Mouse (Mus musculus) CH12.LX (cell line): ENCODE measurements around the gene Dgkh. TPM values are rescaled to one million over a fixed set of nuclear protein-coding genes. Genes with fewer than 3 reads are reported as not detected.

ENCODE experiments used
- DNase-seq: peaks from one replicate; pipeline ENCODE4 v3.0.0-alpha.2; 2013; ENCODE audit errors: extremely low read depth
- H3K27ac ChIP-seq: 2 replicates; pipeline ENCODE4 v1.5.1; 2012; ENCODE audit warnings: low read depth, mild to moderate bottlenecking, control low read depth, moderate library complexity; ENCODE audit not compliant: insufficient read depth
- H3K27me3 ChIP-seq: replicated peaks from 2 replicates; pipeline ENCODE3; 2012; ENCODE audit warnings: inconsistent platforms
- H3K36me3 ChIP-seq, 2 experiments: replicated peaks in 1 of 2; 2 replicates each; pipeline versions ENCODE3 to v1.6.1; 2012; ENCODE audit warnings: inconsistent platforms in 1 of 2, low read length in 1 of 2, mild to moderate bottlenecking in 1 of 2, mixed read lengths in 1 of 2, moderate library complexity in 1 of 2; ENCODE audit not compliant: control insufficient read depth in 1 of 2, insufficient read depth in 1 of 2
- H3K4me1 ChIP-seq, 2 experiments: 2 replicates each; pipeline ENCODE4 v1.6.1; 2012; ENCODE audit warnings: inconsistent platforms in 1 of 2, moderate library complexity in 1 of 2; ENCODE audit not compliant: insufficient read depth in 2 of 2, control insufficient read depth in 1 of 2
- H3K4me2 ChIP-seq: 2 replicates; pipeline ENCODE4 v1.6.1; 2012; ENCODE audit warnings: low read depth, mild to moderate bottlenecking, control low read depth; ENCODE audit not compliant: poor library complexity, insufficient read depth, severe bottlenecking
- H3K4me3 ChIP-seq, 3 experiments: fragments of 150-350 bp in 1 of 3; sonication (generic) in 1 of 3; replicated peaks in 1 of 3; 2 replicates each; pipeline versions ENCODE3 to v1.5.1; 2011 to 2012; ENCODE audit warnings: low read depth in 2 of 3, low read length in 2 of 3, mild to moderate bottlenecking in 2 of 3, moderate library complexity in 2 of 3, control low read depth in 1 of 3, improper control_type of control experiment in 1 of 3, inconsistent platforms in 1 of 3, mixed read lengths in 1 of 3; ENCODE audit not compliant: poor library complexity in 1 of 3
- H3K79me2 ChIP-seq: replicated peaks from 2 replicates; pipeline ENCODE4 v1.6.1; 2012; ENCODE audit warnings: mild to moderate bottlenecking, moderate library complexity; ENCODE audit not compliant: control insufficient read depth, poor library complexity, insufficient read depth, severe bottlenecking; ENCODE audit errors: extremely low read depth
- H3K9ac ChIP-seq: 2 replicates; pipeline ENCODE4 v1.6.1; 2012; ENCODE audit warnings: low read depth, mild to moderate bottlenecking, control low read depth, moderate library complexity; ENCODE audit not compliant: insufficient read depth
- H3K9me3 ChIP-seq: replicated peaks from 2 replicates; pipeline ENCODE3; 2012; ENCODE audit warnings: low read length, inconsistent platforms, mixed read lengths
- BHLHE40 ChIP-seq: IDR thresholded peaks from 2 replicates; pipeline ENCODE4 v1.6.1; 2011; ENCODE audit warnings: mild to moderate bottlenecking, low read depth, low read length, improper control_type of control experiment
- CHD1 ChIP-seq: IDR thresholded peaks from 2 replicates; pipeline ENCODE4 v1.6.1; 2012; ENCODE audit warnings: low read depth, low read length, improper control_type of control experiment, inconsistent platforms
- CHD2 ChIP-seq: IDR thresholded peaks from 2 replicates; pipeline ENCODE4 v1.6.1; 2011; ENCODE audit warnings: low read length, improper control_type of control experiment
- CTCF ChIP-seq, 2 experiments: IDR thresholded peaks in 1 of 2; conservative IDR thresholded peaks in 1 of 2; 2 replicates each; pipeline ENCODE4 v1.5.1; 2011 to 2012; ENCODE audit warnings: low read depth in 2 of 2, low read length in 2 of 2, improper control_type of control experiment in 1 of 2, inconsistent platforms in 1 of 2, mild to moderate bottlenecking in 1 of 2, moderate library complexity in 1 of 2
- EP300 ChIP-seq: IDR thresholded peaks from 2 replicates; pipeline ENCODE4 v1.6.1; 2011; ENCODE audit warnings: low read length, improper control_type of control experiment
- ETS1 ChIP-seq: conservative IDR thresholded peaks from 2 replicates; pipeline ENCODE4 v1.6.1; 2012; ENCODE audit warnings: low read depth, mild to moderate bottlenecking, inconsistent platforms, low read length, improper control_type of control experiment, moderate library complexity
- GABPA ChIP-seq: IDR thresholded peaks from 2 replicates; pipeline ENCODE4 v1.6.1; 2012; ENCODE audit warnings: low read depth, low read length, improper control_type of control experiment, inconsistent platforms; ENCODE audit not compliant: insufficient replicate concordance
- IRF4 ChIP-seq: IDR thresholded peaks from 2 replicates; pipeline ENCODE4 v1.6.1; 2014; ENCODE audit warnings: low read depth, mild to moderate bottlenecking, inconsistent platforms, low read length, improper control_type of control experiment
- JUN ChIP-seq: IDR thresholded peaks from 2 replicates; pipeline ENCODE4 v1.6.1; 2011; ENCODE audit warnings: low read depth, mild to moderate bottlenecking, low read length, improper control_type of control experiment, moderate library complexity; ENCODE audit not compliant: insufficient read depth
- JUND ChIP-seq: conservative IDR thresholded peaks from 2 replicates; pipeline ENCODE4 v1.6.1; 2011; ENCODE audit warnings: low read depth, low read length, improper control_type of control experiment
- MAFK ChIP-seq: IDR thresholded peaks from 2 replicates; pipeline ENCODE4 v1.6.1; 2011; ENCODE audit warnings: low read length, improper control_type of control experiment; ENCODE audit not compliant: insufficient replicate concordance
- MAX ChIP-seq: IDR thresholded peaks from 2 replicates; pipeline ENCODE4 v1.6.1; 2011; ENCODE audit warnings: low read length, improper control_type of control experiment
- MAZ ChIP-seq: IDR thresholded peaks from 2 replicates; pipeline ENCODE4 v1.6.1; 2012; ENCODE audit warnings: low read depth, mild to moderate bottlenecking, inconsistent platforms, low read length, improper control_type of control experiment, moderate library complexity
- MYC ChIP-seq: IDR thresholded peaks from 2 replicates; pipeline ENCODE4 v1.6.1; 2011; ENCODE audit warnings: low read depth, mild to moderate bottlenecking, improper control_type of control experiment, low read length
- NELFE ChIP-seq: IDR thresholded peaks from 2 replicates; pipeline ENCODE4 v1.6.1; 2011; ENCODE audit warnings: low read depth, low read length, improper control_type of control experiment
- NRF1 ChIP-seq: IDR thresholded peaks from 2 replicates; pipeline ENCODE4 v1.6.1; 2014; ENCODE audit warnings: low read depth, mild to moderate bottlenecking, inconsistent platforms, low read length, improper control_type of control experiment, moderate library complexity
- PAX5 ChIP-seq: IDR thresholded peaks from 2 replicates; pipeline ENCODE4 v1.6.1; 2012; ENCODE audit warnings: low read length, inconsistent platforms, mixed read lengths
- POLR2A ChIP-seq: IDR thresholded peaks from 2 replicates; pipeline ENCODE4 v1.6.1; 2011; ENCODE audit warnings: low read depth, mild to moderate bottlenecking, improper control_type of control experiment, low read length
- RAD21 ChIP-seq: IDR thresholded peaks from 2 replicates; pipeline ENCODE4 v1.6.1; 2011; ENCODE audit warnings: low read depth, mild to moderate bottlenecking, low read length, improper control_type of control experiment, moderate library complexity
- SMC3 ChIP-seq: IDR thresholded peaks from 2 replicates; pipeline ENCODE4 v1.6.1; 2011; ENCODE audit warnings: low read depth, low read length, improper control_type of control experiment
- TBP ChIP-seq: conservative IDR thresholded peaks from 2 replicates; pipeline ENCODE4 v1.6.1; 2011; ENCODE audit warnings: low read depth, low read length, improper control_type of control experiment
- UBTF ChIP-seq: IDR thresholded peaks from 2 replicates; pipeline ENCODE4 v1.6.1; 2012; ENCODE audit warnings: low read depth, mild to moderate bottlenecking, inconsistent platforms, low read length, improper control_type of control experiment, moderate library complexity
- ZC3H11A ChIP-seq: IDR thresholded peaks from 2 replicates; pipeline ENCODE4 v1.6.1; 2012; ENCODE audit warnings: low read depth, mild to moderate bottlenecking, inconsistent platforms, low read length, improper control_type of control experiment
- ZNF384 ChIP-seq: IDR thresholded peaks from 2 replicates; pipeline ENCODE4 v1.6.1; 2012; ENCODE audit warnings: low read depth, low read length, improper control_type of control experiment, inconsistent platforms
- dilution Hi-C: fragments of 300-500 bp; cut with MboI; formaldehyde crosslinking; loops from 2 replicates; pipeline ENCODE4 v1.14.3; 2020; ENCODE audit warnings: low sequenced_read_pairs; ENCODE audit not compliant: extremely low pct_unique_long_range_greater_than_20kb, extremely low pct_ligation_motif_present
- in situ Hi-C: fragments of 300-500 bp; cut with MboI; formaldehyde crosslinking; loops from 3 replicates; pipeline ENCODE4 v1.14.3; 2019; ENCODE audit warnings: low sequenced_read_pairs, low pct_ligation_motif_present, low pct_unique_long_range_greater_than_20kb, mixed read lengths
- polyA plus RNA-seq: library from polyadenylated mRNA; unstranded; fragments of >175 nt; gene quantifications from 2 replicates; pipeline ENCODE4 v1.2.1, GENCODE M21; 2012; ENCODE audit warnings: low read depth; ENCODE audit not compliant: insufficient read length
- total RNA-seq, 2 experiments: library from RNA; depleted of rRNA; stranded (reverse); fragments of 300-350 nt in 1 of 2; fragments of >200 nt in 1 of 2; gene quantifications; 2 replicates each; pipeline ENCODE4 v1.2.3; 2012 to 2014

Dgkh gene
- total and polyA plus RNA-seq, 3 experiments: 0.83 to 3.3 (median 2.4) TPM

DNA sequence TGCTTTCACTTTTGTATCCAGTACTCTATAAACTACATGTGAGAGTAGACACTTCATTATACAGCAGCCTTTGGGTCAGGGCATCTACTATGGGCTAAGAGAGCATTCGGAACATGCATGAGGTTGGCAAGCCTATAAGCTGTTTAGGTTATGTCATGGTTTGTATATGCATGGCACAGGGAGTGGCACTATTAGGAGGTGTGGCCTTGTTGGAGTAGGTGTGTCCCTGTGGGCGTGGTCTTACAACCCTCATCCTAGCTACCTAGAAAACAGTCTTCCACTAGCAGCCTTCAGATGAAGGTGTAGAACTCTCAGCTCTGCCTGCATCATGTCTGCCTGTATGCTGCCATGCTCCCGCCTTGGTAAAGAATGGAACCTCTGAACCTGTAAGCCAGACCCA lies 139.6 kb downstream of the Dgkh start:
- DNase-seq: no peak
- no peak overlapping the region for H3K4me3 ChIP-seq
- peaks cover 0 to 6% of the 10 kb centered on the region in 2 experiments; a peak in 1 of 4 replicates for H3K4me1 ChIP-seq
- H3K36me3 ChIP-seq: peaks cover 0 to 20% of the 10 kb centered on the region in 2 experiments
- H3K9ac ChIP-seq: no peak overlapping the region
- in situ Hi-C loops (loop anchor here (10.0 kb wide), 1 partner anchor 62 kb away; no protein-coding TSS in a partner anchor), dilution Hi-C loops (no loop called here)
- H3K4me2 ChIP-seq: no peak overlapping the region
- H3K79me2 ChIP-seq: no peaks in the 10 kb centered on the region
- no peaks in the 10 kb centered on the region for H3K27me3 ChIP-seq
- TF ChIP-seq IRF4 (no peak), PAX5 (no peak), JUN (no peak), SMC3 (no peak), MYC (no peak), ZC3H11A (no peak)
- no peak overlapping the region for H3K27ac ChIP-seq
- no peaks in the 10 kb centered on the region for H3K9me3 ChIP-seq

DNA sequence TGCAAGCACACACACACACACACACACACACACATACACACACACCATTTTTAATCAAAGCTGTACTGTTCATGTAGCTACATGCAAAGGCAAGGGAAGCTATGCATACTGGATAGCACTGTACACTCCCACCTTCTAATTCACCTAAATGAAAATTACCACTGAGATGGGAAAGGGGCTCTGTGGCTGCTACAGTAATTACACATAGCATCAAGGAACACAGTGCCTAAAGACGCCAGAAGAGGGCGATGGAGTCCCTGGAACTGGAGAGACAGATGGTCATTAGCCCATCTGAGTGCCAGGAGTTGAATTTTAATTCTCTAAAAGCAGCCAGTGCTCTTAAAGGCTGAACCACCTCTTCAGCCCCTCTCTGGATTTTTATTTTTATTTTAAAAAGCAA lies 142.2 kb downstream of the Dgkh start:
- H3K27me3 ChIP-seq: no peaks in the 10 kb centered on the region
- TF ChIP-seq POLR2A: no peak
- no peak for TF ChIP-seq UBTF
- no peak for TF ChIP-seq MAX
- peak in 1 of 2 experiments; percentile 71 for TF ChIP-seq CTCF (conservative IDR thresholded peaks at IDR 0.05 in 1 of 2, IDR thresholded peaks at IDR 0.05 in 1 of 2; ENCODE audit: low read depth in 2 of 2, low read length in 2 of 2)
- TF ChIP-seq NELFE: no peak
- TF ChIP-seq SMC3: peak; percentile 68
- TF ChIP-seq RAD21: peak; percentile 75
- TF ChIP-seq BHLHE40: no peak
- H3K9me3 ChIP-seq: no peaks in the 10 kb centered on the region
- dilution Hi-C loops (no loop called here), in situ Hi-C loops (loop anchor here (10.0 kb wide), 1 partner anchor 64 kb away; no protein-coding TSS in a partner anchor)
- no peak overlapping the region for H3K4me2 ChIP-seq
- H3K4me1 ChIP-seq: 0 out of 4 replicates have a peak, but pooled peaks cover 0 to 2% of the 10 kb centered on the region in 2 experiments
- H3K27ac ChIP-seq: no peak overlapping the region
- H3K36me3 ChIP-seq: peaks cover 0 to 26% of the 10 kb centered on the region in 2 experiments
- H3K4me3 ChIP-seq: no peak overlapping the region
- no peak overlapping the region for H3K9ac ChIP-seq
- no peaks in the 10 kb centered on the region for H3K79me2 ChIP-seq
- DNase-seq: peak; percentile 71

DNA sequence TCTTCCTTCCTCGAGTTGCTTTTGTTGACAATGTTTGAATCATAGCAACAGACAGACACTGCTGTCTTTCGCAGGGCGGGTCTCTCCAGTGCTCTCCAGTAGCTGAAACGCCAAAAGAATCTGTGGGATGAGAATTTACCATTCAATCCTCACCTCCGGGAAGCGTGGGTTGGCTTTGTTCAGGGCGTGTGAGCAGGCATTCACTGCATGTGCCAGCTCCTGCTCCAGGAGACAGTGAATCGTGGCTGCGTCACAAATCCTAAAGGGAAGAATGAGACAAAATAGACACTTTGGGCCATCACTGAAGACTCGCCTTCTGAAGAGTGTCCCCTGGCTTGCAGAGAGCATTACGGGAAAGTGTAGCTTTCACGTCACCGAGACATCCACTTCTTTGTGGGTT lies 148.4 kb downstream of the Dgkh start:
- no peak for DNase-seq
- Histone ChIP-seq H3K27ac (no peak overlapping the region), H3K4me1 (peaks cover 6 to 24% of the 10 kb centered on the region in 2 experiments), H3K36me3 (peaks cover 0 to 44% of the 10 kb centered on the region in 2 experiments), H3K9me3 (peaks cover 6% of the 10 kb centered on the region), H3K9ac (no peak overlapping the region), H3K27me3 (no peaks in the 10 kb centered on the region), H3K4me2 (no peak overlapping the region), H3K79me2 (no peaks in the 10 kb centered on the region), H3K4me3 (no peak overlapping the region)
- dilution Hi-C loops (no loop called here), in situ Hi-C loops (no loop called here)
- TF ChIP-seq EP300 (no peak), ETS1 (no peak), MAZ (no peak), GABPA (no peak), CHD2 (no peak), ZNF384 (no peak), JUND (no peak), CHD1 (no peak), TBP (no peak), ZC3H11A (no peak), MAFK (no peak), NRF1 (no peak)
